Mouse (Mus musculus): Measurements from ENCODE around the gene Sms. TPM values are rescaled to one million over a fixed set of nuclear protein-coding genes. Genes with fewer than 3 reads are reported as not detected.

Gene Sms
- polyA plus RNA-seq, 1 experiment from 2014 or later = 46.6 TPM

DNA sequence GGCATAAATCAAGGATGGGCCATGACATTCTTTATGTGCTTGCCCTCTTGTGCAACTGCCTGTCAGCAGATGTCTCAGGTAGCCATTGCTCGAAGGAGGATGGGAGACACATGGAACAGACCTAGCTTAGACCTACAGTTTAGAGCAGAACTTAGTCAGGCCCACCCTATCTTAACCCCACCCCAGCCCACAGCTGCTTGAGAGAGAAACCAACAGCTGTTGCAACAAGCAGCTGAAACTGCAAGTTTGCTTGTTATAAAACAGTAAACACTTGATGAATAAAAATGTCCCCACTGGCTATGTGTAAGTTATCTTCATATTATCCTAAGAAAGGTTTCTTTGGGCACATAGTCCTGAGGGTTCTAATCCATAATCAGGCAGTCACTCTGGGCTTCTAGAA, 57.3 kb downstream of the Sms start:
- Histone ChIP-seq H3K36me3 (no peaks in the 10 kb centered on the region), H3K4me2 (no peak overlapping the region), H3K27ac (no peak overlapping the region), H3K9ac (no peak overlapping the region), H3K4me1 (no peaks in the 10 kb centered on the region), H3K27me3 (no peaks in the 10 kb centered on the region), H3K4me3 (no peak overlapping the region), H3K9me3 (no peaks in the 10 kb centered on the region)
- 82% methylated on average over 1 of the region's 1 CpGs for WGBS
- ATAC-seq (ENCODE audit: insufficient number of reproducible peaks, low FRiP score, low TSS enrichment, low read depth) = no peak

DNA sequence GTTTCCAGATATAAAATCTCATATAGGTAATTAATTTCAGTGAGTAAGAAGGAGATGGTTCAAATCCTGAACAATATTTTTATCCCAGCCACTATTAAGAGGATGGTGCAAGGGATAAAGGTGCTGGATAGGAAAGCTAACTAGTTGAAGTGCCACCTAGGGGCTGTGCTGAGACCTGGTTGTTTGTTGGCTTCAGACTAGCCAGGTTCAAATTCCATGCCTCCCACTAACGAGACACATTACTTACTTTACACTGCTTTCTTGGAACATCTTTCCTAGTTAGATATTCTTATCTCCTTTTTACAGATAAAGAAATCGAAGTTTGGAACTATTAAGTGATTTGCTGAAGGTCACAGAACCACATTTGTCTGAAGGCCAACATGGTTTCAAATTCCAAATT, 72.6 kb downstream of the Sms start:
- 58% methylated on average over 2 of the region's 2 CpGs for WGBS
- Histone ChIP-seq H3K27me3 (no peaks in the 10 kb centered on the region), H3K27ac (no peak overlapping the region), H3K9me3 (no peaks in the 10 kb centered on the region), H3K4me3 (no peak overlapping the region), H3K4me1 (no peaks in the 10 kb centered on the region), H3K4me2 (no peak overlapping the region), H3K9ac (no peak overlapping the region), H3K36me3 (no peaks in the 10 kb centered on the region)
- no peak for ATAC-seq (ENCODE audit: insufficient number of reproducible peaks, low FRiP score, low TSS enrichment, low read depth)

DNA sequence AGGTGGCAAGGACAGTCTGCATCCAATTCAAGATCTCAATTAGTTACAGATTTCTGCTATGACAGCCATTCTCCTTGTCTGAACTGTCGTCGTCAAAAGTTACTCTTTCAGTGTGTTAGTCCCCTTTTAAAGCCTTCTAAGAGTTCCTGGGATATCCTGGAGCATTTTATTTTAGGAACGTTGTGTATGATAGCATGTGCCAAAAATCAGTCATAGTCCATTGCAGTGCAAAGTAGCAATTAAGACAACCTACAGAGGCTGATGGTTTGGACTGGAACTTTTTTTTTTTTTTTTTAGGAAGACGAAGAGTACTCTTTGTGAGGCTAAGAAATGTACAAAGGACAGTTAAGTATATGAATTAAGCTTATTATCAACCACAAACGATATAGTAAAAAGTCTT, 76.9 kb downstream of the Sms start, which contains the start of gene Phex:
Gene Phex (minus strand): TSS at position 101 of the 400 bp plus-strand sequence.
- Histone ChIP-seq H3K4me2 (no peak within 1 kb of the TSS), H3K27me3 (no peaks in the 10 kb centered on the region), H3K36me3 (no peaks in the 10 kb centered on the region), H3K4me1 (no peaks in the 10 kb centered on the region), H3K9me3 (no peaks in the 10 kb centered on the region), H3K9ac (no peak within 1 kb of the TSS), H3K4me3 (no peak within 1 kb of the TSS), H3K27ac (no peak within 1 kb of the TSS)
- WGBS = 47% methylated on average over 5 of the region's 5 CpGs
- ATAC-seq (ENCODE audit: insufficient number of reproducible peaks, low FRiP score, low TSS enrichment, low read depth) = no peak

DNA sequence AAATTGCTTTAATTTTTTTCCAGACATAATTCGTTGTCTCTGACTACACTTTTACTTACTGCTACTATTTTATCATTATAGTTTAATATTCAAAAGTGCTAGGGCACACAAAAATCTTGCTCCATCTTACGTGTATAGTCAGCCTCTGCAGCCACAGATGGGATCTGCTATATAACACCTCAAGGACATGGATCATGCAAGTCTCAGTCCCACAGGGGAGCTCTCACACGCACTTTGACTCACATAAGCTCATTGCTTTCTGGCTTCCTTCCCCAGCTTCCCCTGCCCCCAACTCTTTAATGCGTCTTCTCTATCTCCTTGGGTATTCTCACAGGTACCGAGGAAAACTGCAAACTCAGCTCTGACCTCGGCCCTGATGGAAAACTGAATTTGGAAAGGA, 87.2 kb downstream of the Sms start:
- Histone ChIP-seq H3K4me2 (no peak overlapping the region), H3K27ac (no peak overlapping the region), H3K9me3 (no peaks in the 10 kb centered on the region), H3K27me3 (no peaks in the 10 kb centered on the region), H3K4me1 (no peaks in the 10 kb centered on the region), H3K4me3 (no peak overlapping the region), H3K9ac (no peak overlapping the region), H3K36me3 (no peaks in the 10 kb centered on the region)
- ATAC-seq (ENCODE audit: insufficient number of reproducible peaks, low FRiP score, low TSS enrichment, low read depth) = no peak
- 67% methylated on average over 6 of the region's 6 CpGs for WGBS

Other genes starting within 250 kb of the Sms start
- 3.6 and 4.0 TPM in 2 replicates for gene Phex, start 77.0 kb downstream of the Sms start, polyA plus RNA-seq (2015; fragmentation: Nextera tagmentation; extraction: Ambion mirVana)
- 1.5 and 3.2 TPM in 2 replicates for gene Yy2, start 76.7 kb upstream of the Sms start, polyA plus RNA-seq (2015; fragmentation: Nextera tagmentation; extraction: Ambion mirVana)
- gene Mbtps2, start 106.4 kb upstream of the Sms start, polyA plus RNA-seq (2015; fragmentation: Nextera tagmentation; extraction: Ambion mirVana) = 19.4 and 20.7 TPM in 2 replicates
- gene Smpx, start 206.6 kb upstream of the Sms start, polyA plus RNA-seq (2015; fragmentation: Nextera tagmentation; extraction: Ambion mirVana) = 41.3 and 95.4 TPM in 2 replicates